Mouse (Mus musculus): ENCODE results near the gene Wnt16. TPM values are rescaled to one million over a fixed set of nuclear protein-coding genes. Genes with fewer than 3 reads are reported as not detected.

Gene Wnt16
- polyA plus RNA-seq, 1 experiment from 2014 or later: 1.7 TPM

DNA sequence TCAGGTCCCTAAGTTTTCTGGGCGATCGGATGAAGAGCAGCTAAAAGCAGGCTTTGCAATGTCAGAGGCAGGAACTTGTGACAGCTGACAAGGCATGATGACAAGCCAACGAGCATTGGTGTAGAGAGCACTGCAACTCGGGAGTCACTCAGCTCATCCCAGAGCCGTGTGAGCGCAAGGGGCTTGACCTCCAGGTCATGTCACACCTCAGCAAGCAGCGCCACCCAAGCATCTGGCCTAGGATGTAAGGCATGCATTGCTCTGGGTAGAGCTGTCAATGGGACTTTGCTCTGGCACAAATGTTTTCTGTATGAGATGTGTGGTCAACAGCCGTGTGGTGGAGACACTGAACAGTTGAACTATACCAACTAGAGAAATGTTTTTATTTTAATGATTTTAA, 39.9 kb downstream of the Wnt16 start:
- Histone ChIP-seq H3K9ac (no peak overlapping the region), H3K27ac (peak overlapping the region; percentile 57; the same call in 1 of the 2 replicates), H3K36me3 (peaks cover 17% of the 10 kb centered on the region), H3K4me2 (no peak overlapping the region), H3K4me1 (peaks cover 14% of the 10 kb centered on the region), H3K4me3 (replicated peaks) (no peak overlapping the region), H3K27me3 (no peaks in the 10 kb centered on the region), H3K9me3 (replicated peaks) (no peaks in the 10 kb centered on the region)
- WGBS: 47% methylated on average over 8 of the region's 8 CpGs
- ATAC-seq (replicated peaks; ENCODE audit: low FRiP score): peak; percentile 77

DNA sequence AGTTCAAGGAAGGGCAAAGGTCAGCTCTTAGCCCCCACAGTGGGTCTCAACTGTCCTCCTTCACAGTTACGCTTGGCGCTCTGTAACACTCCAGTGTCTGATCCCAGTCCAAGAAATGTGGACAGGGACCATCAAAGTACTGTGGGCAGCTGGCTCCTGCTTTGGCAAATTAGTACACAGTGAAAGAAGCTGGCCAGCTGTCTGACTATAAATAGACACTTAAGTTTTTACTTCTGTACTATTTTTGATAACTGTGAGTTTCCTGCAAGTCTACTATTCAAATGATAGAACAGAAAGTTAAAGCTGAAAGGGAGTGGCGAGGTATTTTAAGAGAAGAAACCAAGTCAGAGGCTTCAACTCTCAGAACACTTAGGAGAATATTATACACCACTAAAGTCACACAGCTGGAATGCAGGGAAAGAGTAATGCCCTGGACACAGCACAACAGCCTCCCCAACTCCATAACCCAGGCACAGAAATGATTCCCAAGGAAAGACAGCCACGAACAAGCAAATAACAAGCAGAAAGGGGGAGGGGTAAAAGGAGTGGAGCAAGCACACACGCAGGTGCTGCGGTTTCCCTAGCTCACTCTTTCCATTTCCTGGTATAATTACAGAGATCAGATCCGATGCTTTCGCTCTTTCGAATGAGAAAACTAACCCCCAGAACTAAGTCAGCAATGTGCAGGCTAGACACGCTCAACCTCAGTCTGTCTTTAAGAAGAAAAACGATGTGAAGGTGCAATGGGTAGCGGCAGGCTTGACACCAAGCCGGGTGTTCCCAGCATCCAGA, 42.3 kb downstream of the Wnt16 start:
- Histone ChIP-seq H3K27me3 (no peaks in the 10 kb centered on the region), H3K4me1 (peaks cover 14% of the 10 kb centered on the region)
- ATAC-seq (replicated peaks; ENCODE audit: low FRiP score): no peak

DNA sequence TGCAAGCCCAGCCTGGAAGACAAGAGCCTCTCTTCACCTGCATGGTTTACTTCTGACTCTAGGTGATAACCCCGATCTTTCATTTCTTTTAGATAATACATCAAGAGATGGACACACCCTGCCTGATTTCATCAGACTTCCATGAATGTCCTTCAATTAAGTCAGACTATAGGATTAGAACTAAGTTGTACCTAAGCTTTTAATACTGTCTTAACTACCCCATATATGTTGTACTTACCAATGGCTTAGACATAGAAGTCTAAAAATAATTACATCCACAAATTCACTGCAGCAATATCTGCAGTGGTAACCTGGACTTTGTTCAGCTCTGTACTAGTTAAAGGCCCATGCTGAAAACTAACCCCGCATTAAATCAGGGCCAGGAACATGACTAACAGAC, 44.5 kb downstream of the Wnt16 start:
- ATAC-seq (replicated peaks; ENCODE audit: low FRiP score): no peak
- Histone ChIP-seq H3K36me3 (peaks cover 15% of the 10 kb centered on the region), H3K27me3 (no peaks in the 10 kb centered on the region), H3K9me3 (replicated peaks) (no peaks in the 10 kb centered on the region), H3K4me3 (replicated peaks) (no peak overlapping the region), H3K9ac (no peak overlapping the region), H3K27ac (no peak overlapping the region), H3K4me1 (peaks cover 12% of the 10 kb centered on the region), H3K4me2 (no peak overlapping the region)
- 93% methylated on average over 2 of the region's 2 CpGs for WGBS

More for the DNA sequence above, 42.3 kb downstream of the Wnt16 start:
- Histone ChIP-seq H3K9ac (no peak overlapping the region), H3K9me3 (replicated peaks) (no peaks in the 10 kb centered on the region), H3K4me2 (no peak overlapping the region), H3K36me3 (peaks cover 7% of the 10 kb centered on the region), H3K27ac (no peak overlapping the region), H3K4me3 (replicated peaks) (no peak overlapping the region)
- 72% methylated on average over 13 of the region's 13 CpGs for WGBS

DNA sequence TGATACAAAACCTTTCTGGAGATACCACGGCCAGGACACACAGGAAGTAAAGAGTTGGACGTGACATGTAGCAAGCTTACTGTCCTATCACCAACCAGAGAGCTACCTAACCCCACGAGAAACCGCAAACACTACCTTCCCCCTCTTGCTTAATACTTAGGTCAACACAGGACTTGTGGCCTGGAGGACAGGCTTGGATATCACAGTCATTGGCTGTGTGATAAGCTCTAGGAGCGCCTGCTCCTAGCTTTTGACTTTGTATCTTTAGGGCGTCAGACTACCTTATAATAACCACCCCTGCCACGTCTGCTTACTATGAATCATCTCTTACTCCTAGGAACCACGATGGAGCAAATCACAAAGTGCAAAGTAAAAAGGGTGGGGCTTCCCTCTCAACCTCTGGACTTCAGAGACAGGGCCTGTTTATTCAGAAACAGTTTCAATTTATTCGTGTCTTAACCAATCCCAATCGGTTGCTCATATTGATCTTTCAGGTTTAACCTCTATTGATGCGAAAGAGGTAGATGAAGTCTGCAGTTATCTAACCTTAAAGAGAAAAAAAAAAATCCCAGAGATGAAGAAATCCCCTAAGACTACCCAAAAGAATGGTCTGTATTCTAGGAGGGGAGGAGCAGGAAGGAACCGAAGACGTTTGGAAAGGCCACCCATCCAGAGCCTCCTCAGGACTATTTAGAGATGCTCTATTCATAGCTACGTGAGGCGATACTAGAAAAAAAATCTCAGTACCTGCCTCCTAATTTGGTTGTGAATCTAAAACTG, 51.9 kb downstream of the Wnt16 start:
- Histone ChIP-seq H3K9ac (no peak overlapping the region), H3K4me3 (replicated peaks) (no peak overlapping the region), H3K9me3 (replicated peaks) (no peaks in the 10 kb centered on the region), H3K4me1 (peaks cover 9% of the 10 kb centered on the region; the same call in 1 of the 2 replicates), H3K27me3 (no peaks in the 10 kb centered on the region), H3K4me2 (no peak overlapping the region), H3K36me3 (peaks cover 34% of the 10 kb centered on the region), H3K27ac (no peak overlapping the region)
- ATAC-seq (replicated peaks; ENCODE audit: low FRiP score): no peak
- WGBS: 94% methylated on average over 15 of the region's 15 CpGs

DNA sequence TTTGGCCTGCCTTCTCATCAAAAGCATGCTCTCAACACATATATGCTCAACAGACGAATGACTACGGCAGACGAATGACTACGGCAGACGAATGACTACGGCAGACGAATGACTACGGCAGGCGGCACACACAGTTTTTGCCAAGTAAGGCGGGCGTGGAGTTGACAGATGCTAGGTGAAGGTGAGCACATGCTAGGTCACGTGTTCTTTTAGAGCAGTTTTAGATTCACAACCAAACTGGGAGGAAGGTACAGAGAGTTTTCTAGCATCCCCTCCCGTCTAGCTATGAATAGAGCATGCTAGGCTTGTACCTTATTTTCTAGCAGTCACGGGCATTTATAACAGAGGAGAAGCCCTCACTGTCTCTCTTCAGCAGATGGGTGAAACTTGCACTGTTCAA, 52.8 kb downstream of the Wnt16 start:
- no peaks in the 10 kb centered on the region for H3K9me3 ChIP-seq (replicated peaks)
- no peak overlapping the region for H3K4me3 ChIP-seq (replicated peaks)
- H3K27ac ChIP-seq: no peak overlapping the region
- peaks cover 34% of the 10 kb centered on the region for H3K36me3 ChIP-seq
- H3K9ac ChIP-seq: no peak overlapping the region
- H3K4me1 ChIP-seq: peaks cover 9% of the 10 kb centered on the region; the same call in 1 of the 2 replicates
- no peak for ATAC-seq (replicated peaks; ENCODE audit: low FRiP score)
- WGBS: 96% methylated on average over 14 of the region's 14 CpGs
- no peak overlapping the region for H3K4me2 ChIP-seq
- H3K27me3 ChIP-seq: no peaks in the 10 kb centered on the region

DNA sequence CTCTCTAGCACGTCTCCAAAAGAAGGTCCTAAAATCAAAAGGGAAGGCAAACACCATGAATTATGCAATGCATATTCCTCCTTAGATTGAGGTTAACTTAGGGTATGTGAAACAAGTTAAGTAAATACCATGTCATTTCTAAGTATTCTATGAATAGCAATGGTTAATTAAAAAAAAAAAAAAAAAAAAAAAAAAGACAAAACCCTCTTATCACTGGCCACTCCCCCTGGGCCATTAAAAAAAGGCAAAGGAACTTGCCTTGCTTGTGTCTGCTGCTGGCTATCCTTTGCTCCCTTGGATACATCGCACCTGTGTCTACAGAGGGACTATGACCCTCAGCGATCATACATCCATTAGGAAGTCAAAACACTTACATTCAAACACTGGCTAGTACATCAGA, 55.3 kb downstream of the Wnt16 start:
- ATAC-seq (replicated peaks; ENCODE audit: low FRiP score): no peak
- no peak overlapping the region for H3K9ac ChIP-seq
- H3K27ac ChIP-seq: no peak overlapping the region
- WGBS: 84% methylated on average over 3 of the region's 3 CpGs
- H3K4me2 ChIP-seq: no peak overlapping the region
- H3K36me3 ChIP-seq: peaks cover 20% of the 10 kb centered on the region
- no peaks in the 10 kb centered on the region for H3K9me3 ChIP-seq (replicated peaks)
- peaks cover 22% of the 10 kb centered on the region for H3K4me1 ChIP-seq
- no peak overlapping the region for H3K4me3 ChIP-seq (replicated peaks)
- no peaks in the 10 kb centered on the region for H3K27me3 ChIP-seq

DNA sequence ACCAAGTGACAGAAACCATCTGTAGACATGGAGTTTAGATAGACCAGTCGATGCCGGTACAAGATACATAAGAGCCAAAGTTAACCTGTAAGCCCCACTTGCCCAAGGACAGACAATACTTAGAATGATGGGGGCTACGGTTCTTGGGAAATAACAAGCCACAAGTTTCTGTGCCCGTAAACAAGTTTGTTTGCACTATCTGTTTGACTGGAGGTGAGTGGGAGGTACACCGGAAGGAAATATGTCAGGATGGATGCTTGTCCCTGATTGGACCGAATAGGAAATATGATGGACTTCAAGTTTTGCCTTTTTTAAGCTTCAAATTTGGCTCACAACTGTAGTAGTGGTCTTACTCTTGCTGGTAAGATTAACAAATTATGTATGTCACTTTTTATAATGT, 55.7 kb downstream of the Wnt16 start:
- H3K36me3 ChIP-seq: peaks cover 17% of the 10 kb centered on the region
- H3K4me2 ChIP-seq: no peak overlapping the region
- no peak for ATAC-seq (replicated peaks; ENCODE audit: low FRiP score)
- H3K4me3 ChIP-seq (replicated peaks): no peak overlapping the region
- H3K9ac ChIP-seq: no peak overlapping the region
- H3K4me1 ChIP-seq: peaks cover 22% of the 10 kb centered on the region
- no peaks in the 10 kb centered on the region for H3K27me3 ChIP-seq
- 90% methylated on average over 6 of the region's 6 CpGs for WGBS
- H3K27ac ChIP-seq: no peak overlapping the region
- no peaks in the 10 kb centered on the region for H3K9me3 ChIP-seq (replicated peaks)

DNA sequence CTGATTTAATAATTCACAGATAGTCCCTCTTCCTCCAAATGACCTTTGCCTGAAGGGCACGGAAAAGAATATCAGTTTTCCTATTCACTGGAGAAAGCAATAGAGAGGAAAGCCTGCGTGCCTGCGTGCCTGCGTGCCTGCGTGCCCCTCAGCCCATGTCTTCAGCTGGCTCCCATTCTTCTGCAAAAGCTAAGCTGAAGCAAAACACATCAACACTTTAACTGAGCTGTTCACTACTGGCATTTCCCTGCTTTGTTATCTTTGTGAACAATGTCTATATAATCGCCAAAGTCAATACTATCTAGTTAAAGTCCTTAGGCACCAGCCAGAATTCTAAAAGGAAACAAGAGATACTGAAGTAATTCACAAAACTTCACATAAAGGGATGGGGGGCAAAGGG, 56.4 kb downstream of the Wnt16 start:
- Histone ChIP-seq H3K27ac (no peak overlapping the region), H3K36me3 (peaks cover 14% of the 10 kb centered on the region; the same call in 1 of the 2 replicates), H3K4me2 (no peak overlapping the region), H3K4me1 (peaks cover 22% of the 10 kb centered on the region), H3K9ac (no peak overlapping the region), H3K27me3 (no peaks in the 10 kb centered on the region), H3K9me3 (replicated peaks) (no peaks in the 10 kb centered on the region), H3K4me3 (replicated peaks) (no peak overlapping the region)
- no peak for ATAC-seq (replicated peaks; ENCODE audit: low FRiP score)
- 43% methylated on average over 6 of the region's 6 CpGs for WGBS

DNA sequence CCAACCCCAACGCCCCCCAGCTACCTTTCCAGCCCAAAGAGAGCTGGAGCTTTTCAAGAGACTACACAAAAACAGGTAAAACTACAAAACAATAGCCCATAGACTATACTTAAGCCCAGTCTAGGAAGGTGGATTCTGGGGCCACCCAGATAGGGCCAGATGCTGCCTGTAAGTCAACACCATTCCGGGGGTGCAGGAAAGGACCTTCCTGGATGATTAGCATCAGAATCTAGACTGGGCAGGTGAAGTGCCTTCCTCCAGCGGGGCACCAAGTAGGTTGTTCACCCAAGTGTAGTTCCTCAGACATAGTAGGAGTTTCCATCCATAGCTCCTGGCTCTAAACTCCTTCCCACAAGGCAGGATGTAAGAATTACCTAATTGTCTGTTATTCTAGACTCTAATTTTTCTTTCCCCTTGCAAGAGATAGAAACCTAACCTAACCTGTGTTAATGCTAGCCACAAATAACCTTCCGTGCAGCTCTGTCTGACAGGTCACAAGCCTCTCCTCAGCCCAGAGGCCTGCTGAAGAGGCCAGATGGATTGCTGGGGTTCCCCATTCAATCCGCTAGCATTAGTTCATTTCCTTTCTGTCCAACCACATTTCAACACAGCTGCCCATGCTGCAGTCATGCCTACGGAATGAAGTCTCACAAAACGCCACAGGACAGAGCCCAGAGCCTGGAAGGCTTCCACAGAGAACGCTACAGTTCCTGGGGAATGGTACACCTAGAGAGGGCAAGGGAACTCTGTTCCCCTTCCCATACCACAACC, 59.3 kb downstream of the Wnt16 start:
- ATAC-seq (replicated peaks; ENCODE audit: low FRiP score): no peak; the same call in 1 of the 2 replicates
- H3K4me2 ChIP-seq: no peak overlapping the region
- H3K4me3 ChIP-seq (replicated peaks): no peak overlapping the region
- no peaks in the 10 kb centered on the region for H3K36me3 ChIP-seq
- 61% methylated on average over 8 of the region's 8 CpGs for WGBS
- H3K9ac ChIP-seq: no peak overlapping the region
- no peaks in the 10 kb centered on the region for H3K27me3 ChIP-seq
- peak overlapping the region; percentile 43; the same call in 1 of the 2 replicates for H3K27ac ChIP-seq
- no peaks in the 10 kb centered on the region for H3K9me3 ChIP-seq (replicated peaks)
- peaks cover 40% of the 10 kb centered on the region for H3K4me1 ChIP-seq
